Mouse (Mus musculus): ENCODE measurements at regions not wholly inside any gene's neighbourhood (a gene's known extent, or its start where the extent isn't known, plus 50 kb on each side); places are given as distances from the start of the nearest gene placed in this dataset.

DNA sequence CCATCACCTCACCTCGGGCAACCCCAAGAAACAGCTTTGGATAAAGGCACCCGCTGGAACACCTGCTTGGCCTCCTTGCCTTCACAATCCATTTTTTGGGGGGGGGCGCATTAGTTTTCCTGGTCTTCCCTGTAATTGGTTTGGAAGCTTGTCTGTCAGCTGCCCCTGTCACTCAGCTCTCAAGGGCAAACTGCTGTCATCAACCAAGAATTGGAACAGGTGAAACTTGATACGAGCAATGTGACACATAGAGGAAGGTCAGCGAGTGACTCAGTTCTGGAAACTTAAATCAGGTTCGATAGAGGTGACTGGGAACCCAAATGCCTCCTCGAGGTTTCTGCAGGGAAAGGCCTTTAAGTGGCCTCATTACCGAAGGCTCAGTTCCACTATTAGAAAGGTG, 73.2 kb upstream of the Slc38a2 start:
- no peaks in the 10 kb centered on the region for H3K79me3 ChIP-seq (ENCODE audit: low read depth)
- H3ac ChIP-seq (ENCODE audit: control insufficient read depth, insufficient read length, low read depth), result no peak overlapping the region
- H3K4me3 ChIP-seq (ENCODE audit: insufficient read depth, poor library complexity, severe bottlenecking), result no peak overlapping the region
- H3K27me3 ChIP-seq (ENCODE audit: control insufficient read depth, insufficient read depth, insufficient read length), result no peaks in the 10 kb centered on the region
- no peaks in the 10 kb centered on the region for H3K36me3 ChIP-seq (ENCODE audit: control insufficient read depth, insufficient read depth)
- H3K79me2 ChIP-seq (ENCODE audit: control insufficient read depth, insufficient read depth), result no peaks in the 10 kb centered on the region
- TF ChIP-seq MAX (IDR thresholded peaks at IDR 0.05) (no peak), CEBPB (IDR thresholded peaks at IDR 0.05; ENCODE audit: low read depth) (no peak), MYOD1 (IDR thresholded peaks at IDR 0.05; ENCODE audit: control insufficient read depth, insufficient read length, low read depth) (peak; percentile 98)

GRCm38 (mm10) chr15:96770786-96771185, 71.3 kb upstream of the Slc38a2 start:
- TF ChIP-seq CEBPB (IDR thresholded peaks at IDR 0.05; ENCODE audit: low read depth) (no peak), USF1 (IDR thresholded peaks at IDR 0.05; ENCODE audit: low read depth) (no peak), MAX (IDR thresholded peaks at IDR 0.05) (no peak), MYOD1 (IDR thresholded peaks at IDR 0.05; ENCODE audit: control insufficient read depth, insufficient read length, low read depth) (no peak), CTCF (IDR thresholded peaks at IDR 0.05; ENCODE audit: control insufficient read depth, insufficient read depth, insufficient read length) (no peak), MYOG (IDR thresholded peaks at IDR 0.05; ENCODE audit: control insufficient read depth, extremely low read depth, insufficient read length) (no peak), FOSL1 (IDR thresholded peaks at IDR 0.05; ENCODE audit: insufficient read depth, low read length, poor library complexity, severe bottlenecking) (no peak)
- Histone ChIP-seq H3K79me3 (ENCODE audit: low read depth) (no peaks in the 10 kb centered on the region), H3K79me2 (ENCODE audit: control insufficient read depth, insufficient read depth) (no peaks in the 10 kb centered on the region), H3K4me3 (ENCODE audit: insufficient read depth, poor library complexity, severe bottlenecking) (no peak overlapping the region), H3K27me3 (ENCODE audit: control insufficient read depth, insufficient read depth, insufficient read length) (no peaks in the 10 kb centered on the region), H3ac (ENCODE audit: control insufficient read depth, insufficient read length, low read depth) (no peak overlapping the region), H3K36me3 (ENCODE audit: control insufficient read depth, insufficient read depth) (no peaks in the 10 kb centered on the region)

GRCm38 (mm10) chr15:96770299-96770698, 70.8 kb upstream of the Slc38a2 start:
- Histone ChIP-seq H3K4me3 (ENCODE audit: insufficient read depth, poor library complexity, severe bottlenecking) (no peak overlapping the region), H3ac (ENCODE audit: control insufficient read depth, insufficient read length, low read depth) (no peak overlapping the region), H3K27me3 (ENCODE audit: control insufficient read depth, insufficient read depth, insufficient read length) (no peaks in the 10 kb centered on the region), H3K79me2 (ENCODE audit: control insufficient read depth, insufficient read depth) (no peaks in the 10 kb centered on the region), H3K79me3 (ENCODE audit: low read depth) (no peaks in the 10 kb centered on the region), H3K36me3 (ENCODE audit: control insufficient read depth, insufficient read depth) (no peaks in the 10 kb centered on the region)
- TF ChIP-seq CEBPB (IDR thresholded peaks at IDR 0.05; ENCODE audit: low read depth) (no peak), CTCF (IDR thresholded peaks at IDR 0.05; ENCODE audit: control insufficient read depth, insufficient read depth, insufficient read length) (no peak)

- no peaks in the 10 kb centered on the region for H3K79me3 ChIP-seq (ENCODE audit: low read depth)
- no peaks in the 10 kb centered on the region for H3K27me3 ChIP-seq (ENCODE audit: control insufficient read depth, insufficient read depth, insufficient read length)
- H3ac ChIP-seq (ENCODE audit: control insufficient read depth, insufficient read length, low read depth), result no peak overlapping the region
- TF ChIP-seq CTCF (IDR thresholded peaks at IDR 0.05; ENCODE audit: control insufficient read depth, insufficient read depth, insufficient read length) (no peak), MAX (IDR thresholded peaks at IDR 0.05) (no peak), MYOD1 (IDR thresholded peaks at IDR 0.05; ENCODE audit: control insufficient read depth, insufficient read length, low read depth) (no peak), USF1 (IDR thresholded peaks at IDR 0.05; ENCODE audit: low read depth) (no peak), CEBPB (IDR thresholded peaks at IDR 0.05; ENCODE audit: low read depth) (no peak), MYOG (IDR thresholded peaks at IDR 0.05; ENCODE audit: control insufficient read depth, extremely low read depth, insufficient read length) (no peak), FOSL1 (IDR thresholded peaks at IDR 0.05; ENCODE audit: insufficient read depth, low read length, poor library complexity, severe bottlenecking) (no peak)
- no peaks in the 10 kb centered on the region for H3K79me2 ChIP-seq (ENCODE audit: control insufficient read depth, insufficient read depth)
- no peak overlapping the region for H3K4me3 ChIP-seq (ENCODE audit: insufficient read depth, poor library complexity, severe bottlenecking)
- H3K36me3 ChIP-seq (ENCODE audit: control insufficient read depth, insufficient read depth), result no peaks in the 10 kb centered on the region
Observed at GRCm38 (mm10) chr15:96769751-96770150, 70.2 kb upstream of the Slc38a2 start.

DNA sequence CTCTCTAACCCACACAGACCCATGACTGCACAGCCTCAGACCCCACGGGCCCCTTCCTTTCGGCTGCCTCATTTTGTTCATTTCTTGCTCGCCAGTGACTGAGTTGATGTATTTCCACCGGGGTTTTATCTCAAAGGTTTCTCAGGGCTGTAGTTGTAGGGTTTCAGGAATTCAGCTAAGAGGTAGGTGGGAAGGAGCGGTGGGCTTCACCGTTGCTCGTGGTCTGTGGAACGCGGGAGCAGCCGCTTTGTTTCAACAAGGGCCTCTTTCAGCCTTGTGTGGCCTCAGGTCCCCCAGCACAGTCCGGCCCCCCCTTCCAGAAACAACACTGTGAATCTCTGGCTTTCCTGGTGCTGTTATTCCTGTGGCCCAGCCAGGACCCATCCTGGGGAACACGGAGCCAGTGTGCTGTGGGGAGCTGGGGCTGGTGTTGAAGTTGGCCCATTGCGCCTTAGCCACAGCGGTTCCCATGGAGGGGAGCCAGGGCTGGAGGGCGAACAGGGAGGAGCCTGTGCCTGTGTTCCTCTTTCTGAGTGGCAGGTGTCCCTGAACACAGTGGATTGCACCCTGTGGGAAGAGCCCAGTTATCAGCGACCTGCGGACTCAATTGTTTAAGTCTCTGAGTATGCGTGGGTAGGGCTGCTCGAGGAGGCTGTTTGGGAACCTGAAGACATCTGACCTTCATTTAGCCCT, 68.9 kb upstream of the Slc38a2 start:
- H3ac ChIP-seq (ENCODE audit: control insufficient read depth, insufficient read length, low read depth), result no peak overlapping the region
- no peaks in the 10 kb centered on the region for H3K79me3 ChIP-seq (ENCODE audit: low read depth)
- no peaks in the 10 kb centered on the region for H3K36me3 ChIP-seq (ENCODE audit: control insufficient read depth, insufficient read depth)
- TF ChIP-seq USF1 (IDR thresholded peaks at IDR 0.05; ENCODE audit: low read depth) (no peak), MAX (IDR thresholded peaks at IDR 0.05) (no peak), CEBPB (IDR thresholded peaks at IDR 0.05; ENCODE audit: low read depth) (no peak)
- H3K79me2 ChIP-seq (ENCODE audit: control insufficient read depth, insufficient read depth), result no peaks in the 10 kb centered on the region
- no peak overlapping the region for H3K4me3 ChIP-seq (ENCODE audit: insufficient read depth, poor library complexity, severe bottlenecking)
- no peaks in the 10 kb centered on the region for H3K27me3 ChIP-seq (ENCODE audit: control insufficient read depth, insufficient read depth, insufficient read length)

DNA sequence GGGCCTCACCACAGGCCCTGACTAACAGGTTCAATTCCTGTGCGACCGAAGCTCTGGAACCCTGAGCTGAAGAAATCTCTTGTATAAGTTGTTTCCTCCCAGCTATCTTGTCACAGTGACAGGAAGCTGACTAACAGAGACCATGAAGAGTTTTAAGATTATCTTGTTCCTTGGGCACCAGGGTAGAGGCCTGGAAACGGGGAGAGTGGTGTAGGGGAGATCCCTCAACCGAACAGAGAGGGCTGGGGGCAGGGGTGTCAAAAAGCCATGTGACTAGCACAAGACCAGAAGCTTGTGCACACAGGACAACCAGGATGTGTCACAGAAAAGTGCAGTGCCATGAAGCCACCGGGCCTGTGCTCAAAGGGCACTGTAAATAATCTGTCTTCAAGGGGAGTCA, 67.7 kb upstream of the Slc38a2 start:
- Histone ChIP-seq H3K36me3 (ENCODE audit: control insufficient read depth, insufficient read depth) (no peaks in the 10 kb centered on the region), H3ac (ENCODE audit: control insufficient read depth, insufficient read length, low read depth) (no peak overlapping the region), H3K27me3 (ENCODE audit: control insufficient read depth, insufficient read depth, insufficient read length) (no peaks in the 10 kb centered on the region), H3K79me3 (ENCODE audit: low read depth) (no peaks in the 10 kb centered on the region), H3K4me3 (ENCODE audit: insufficient read depth, poor library complexity, severe bottlenecking) (no peak overlapping the region), H3K79me2 (ENCODE audit: control insufficient read depth, insufficient read depth) (no peaks in the 10 kb centered on the region)
- TF ChIP-seq FOSL1 (IDR thresholded peaks at IDR 0.05; ENCODE audit: insufficient read depth, low read length, poor library complexity, severe bottlenecking) (no peak), MYOD1 (IDR thresholded peaks at IDR 0.05; ENCODE audit: control insufficient read depth, insufficient read length, low read depth) (no peak), CEBPB (IDR thresholded peaks at IDR 0.05; ENCODE audit: low read depth) (no peak), MYOG (IDR thresholded peaks at IDR 0.05; ENCODE audit: control insufficient read depth, extremely low read depth, insufficient read length) (no peak), MAX (IDR thresholded peaks at IDR 0.05) (no peak), CTCF (IDR thresholded peaks at IDR 0.05; ENCODE audit: control insufficient read depth, insufficient read depth, insufficient read length) (no peak)
